Comparison of ENCODE assay signal across 26 mouse cellular contexts in the genomic region with DNA sequence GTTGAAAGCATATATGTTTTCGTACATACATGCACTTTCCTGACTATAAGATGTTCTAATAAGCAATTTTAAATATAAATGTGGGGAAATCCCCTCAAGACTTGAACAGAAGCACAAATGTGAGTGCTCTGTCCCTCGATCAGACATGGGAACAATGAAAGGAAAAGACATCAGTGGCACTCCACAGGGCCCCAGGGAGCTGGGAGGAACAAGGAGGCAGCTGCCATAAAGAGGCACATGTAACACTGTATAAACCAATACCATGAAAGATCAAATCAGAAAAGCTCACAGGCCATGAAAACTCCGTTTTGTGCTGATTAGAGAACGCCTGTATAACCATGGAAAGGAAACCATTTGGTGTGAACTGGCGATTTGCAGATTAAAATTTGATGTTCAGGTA.
DNase-seq lines count a peak whose midpoint lies in the region; ATAC-seq lines count a peak whose summit lies in the region.
"Had no signal": no experiment of that assay in that cellular context is flagged by ENCODE, and none has a peak within 500 bp of the region (broad histone marks: within the 10 kb centered on the region; RNA-seq: fewer than 3 reads in every experiment).

No protein-coding gene starts in this region.

- peak overlapping the region; percentile 30; the same call in 1 of the 2 replicates for H3K27ac ChIP-seq in hindbrain, embryonic 11.5 days (ENCODE audit: low read depth, low read length)
- no peak overlapping the region for H3K27ac ChIP-seq in hindbrain, embryonic 14.5 days
- H3K27ac ChIP-seq in midbrain, embryonic 12.5 days (replicated peaks), result peak overlapping the region; percentile 39
- no peak overlapping the region for H3K27ac ChIP-seq in midbrain, embryonic 10.5 days (replicated peaks)
- peak overlapping the region; percentile 41; the same call in 1 of the 2 replicates for H3K27ac ChIP-seq in midbrain, embryonic 14.5 days (replicated peaks; ENCODE audit: low read depth, low read length)
- H3K27ac ChIP-seq: embryonic facial prominence, embryonic 10.5 days; embryonic facial prominence, embryonic 15.5 days; forebrain, embryonic 13.5 days; hindbrain, embryonic 15.5 days; intestine, embryonic 15.5 days; kidney, postnatal 0 days; limb, embryonic 10.5 days; limb, embryonic 15.5 days; liver, embryonic 13.5 days; macrophage had no signal

- peak; percentile 15 for DNase-seq in hindbrain, embryonic 11.5 days (ENCODE audit: low spot score)
- DNase-seq in hindbrain, embryonic 14.5 days (ENCODE audit: low spot score), result no peak
- DNase-seq in midbrain, embryonic 10.5 days (ENCODE audit: low spot score), result no peak
- peak; percentile 50 for DNase-seq in midbrain, embryonic 14.5 days
- DNase-seq in retina, postnatal 1 day, result peak; percentile 41
- DNase-seq in right cerebral cortex, postnatal 36 days (ENCODE audit: low spot score in 2 of 2), result no peak
- DNase-seq: adrenal gland, postnatal 14 days; cerebellum, adult 2 months; cerebellum, postnatal 25 days; gastrocnemius, postnatal 14 days; kidney, adult 8-10 months; kidney, postnatal 4 days; liver, embryonic 13.5 days; lung, adult 18-20 months; thymus, adult 2 months had no signal

- H3K36me3 ChIP-seq in hindbrain, embryonic 11.5 days (ENCODE audit: control insufficient read depth, insufficient read depth, low read length), result no peaks in the 10 kb centered on the region
- H3K36me3 ChIP-seq in hindbrain, embryonic 14.5 days (replicated peaks; ENCODE audit: control insufficient read depth, insufficient read depth), result no peaks in the 10 kb centered on the region
- H3K36me3 ChIP-seq in midbrain, embryonic 12.5 days, result no peaks in the 10 kb centered on the region
- H3K36me3 ChIP-seq in midbrain, embryonic 10.5 days, result no peaks in the 10 kb centered on the region
- no peaks in the 10 kb centered on the region for H3K36me3 ChIP-seq in midbrain, embryonic 14.5 days (ENCODE audit: control insufficient read depth, insufficient read depth, low read length)
- H3K36me3 ChIP-seq: embryonic facial prominence, embryonic 10.5 days; embryonic facial prominence, embryonic 15.5 days; hindbrain, embryonic 15.5 days; intestine, embryonic 15.5 days; limb, embryonic 10.5 days; limb, embryonic 15.5 days; liver, embryonic 13.5 days had no signal

- H3K4me3 ChIP-seq in hindbrain, embryonic 11.5 days (ENCODE audit: low read depth, low read length), result no peak overlapping the region
- no peak overlapping the region for H3K4me3 ChIP-seq in hindbrain, embryonic 14.5 days (replicated peaks; ENCODE audit: low read length)
- H3K4me3 ChIP-seq in midbrain, embryonic 12.5 days, result no peak overlapping the region
- no peak overlapping the region for H3K4me3 ChIP-seq in midbrain, embryonic 10.5 days
- H3K4me3 ChIP-seq in midbrain, embryonic 14.5 days (replicated peaks; ENCODE audit: low read depth, low read length), result no peak overlapping the region
- H3K4me3 ChIP-seq: embryonic facial prominence, embryonic 10.5 days; embryonic facial prominence, embryonic 15.5 days; forebrain, embryonic 13.5 days; hindbrain, embryonic 15.5 days; intestine, embryonic 15.5 days; limb, embryonic 10.5 days; limb, embryonic 15.5 days; liver, embryonic 13.5 days had no signal

- whole genome bisulfite sequencing in hindbrain, embryonic 11.5 days, result 63% methylated on average over 5 of the region's 5 CpGs
- WGBS in hindbrain, embryonic 14.5 days, result 42% methylated on average over 5 of the region's 5 CpGs
- 51% methylated on average over 5 of the region's 5 CpGs for WGBS in midbrain, embryonic 12.5 days
- WGBS in midbrain, embryonic 10.5 days, result 72% methylated on average over 5 of the region's 5 CpGs
- 46% methylated on average over 5 of the region's 5 CpGs for WGBS in midbrain, embryonic 14.5 days

- H3K9me3 ChIP-seq in hindbrain, embryonic 11.5 days (ENCODE audit: control insufficient read depth, low read length), result no peaks in the 10 kb centered on the region
- H3K9me3 ChIP-seq in hindbrain, embryonic 14.5 days (ENCODE audit: control insufficient read depth, low read length), result no peaks in the 10 kb centered on the region
- no peaks in the 10 kb centered on the region for H3K9me3 ChIP-seq in midbrain, embryonic 12.5 days
- no peaks in the 10 kb centered on the region for H3K9me3 ChIP-seq in midbrain, embryonic 10.5 days (replicated peaks)
- H3K9me3 ChIP-seq in midbrain, embryonic 14.5 days (ENCODE audit: control insufficient read depth, low read length), result no peaks in the 10 kb centered on the region
- H3K9me3 ChIP-seq: embryonic facial prominence, embryonic 10.5 days; embryonic facial prominence, embryonic 15.5 days; forebrain, embryonic 13.5 days; hindbrain, embryonic 15.5 days; intestine, embryonic 15.5 days; limb, embryonic 10.5 days; limb, embryonic 15.5 days; liver, embryonic 13.5 days had no signal

- H3K9ac ChIP-seq in hindbrain, embryonic 11.5 days (ENCODE audit: low read depth, low read length), result no peak overlapping the region
- no peak overlapping the region for H3K9ac ChIP-seq in hindbrain, embryonic 14.5 days
- no peak overlapping the region for H3K9ac ChIP-seq in midbrain, embryonic 12.5 days (replicated peaks)
- no peak overlapping the region for H3K9ac ChIP-seq in midbrain, embryonic 14.5 days (replicated peaks; ENCODE audit: low read length)
- H3K9ac ChIP-seq: embryonic facial prominence, embryonic 15.5 days; forebrain, embryonic 13.5 days; hindbrain, embryonic 15.5 days; intestine, embryonic 15.5 days; limb, embryonic 15.5 days; liver, embryonic 13.5 days had no signal

- peak; percentile 57; the same call in 1 of the 2 replicates for ATAC-seq in hindbrain, embryonic 11.5 days (ENCODE audit: low FRiP score)
- no peak for ATAC-seq in hindbrain, embryonic 14.5 days (ENCODE audit: low FRiP score)
- ATAC-seq in midbrain, embryonic 12.5 days (ENCODE audit: low FRiP score, low read depth), result peak; percentile 68; the same call in 1 of the 2 replicates
- ATAC-seq in midbrain, embryonic 14.5 days (ENCODE audit: low FRiP score, low TSS enrichment), result no peak; the same call in 1 of the 2 replicates
- ATAC-seq: forebrain, embryonic 13.5 days; intestine, embryonic 15.5 days; lung, postnatal 0 days had no signal

- no peak overlapping the region for H3K4me2 ChIP-seq in hindbrain, embryonic 11.5 days (replicated peaks; ENCODE audit: low read depth, low read length)
- no peak overlapping the region for H3K4me2 ChIP-seq in hindbrain, embryonic 14.5 days (replicated peaks)
- no peak overlapping the region for H3K4me2 ChIP-seq in midbrain, embryonic 12.5 days (replicated peaks)
- H3K4me2 ChIP-seq in midbrain, embryonic 14.5 days (ENCODE audit: low read length), result no peak overlapping the region
- H3K4me2 ChIP-seq: embryonic facial prominence, embryonic 15.5 days; forebrain, embryonic 13.5 days; hindbrain, embryonic 15.5 days; intestine, embryonic 15.5 days; limb, embryonic 15.5 days; liver, embryonic 13.5 days had no signal

- no peaks in the 10 kb centered on the region for H3K27me3 ChIP-seq in hindbrain, embryonic 11.5 days (ENCODE audit: control insufficient read depth, insufficient read depth, low read length)
- H3K27me3 ChIP-seq in hindbrain, embryonic 14.5 days (ENCODE audit: control insufficient read depth, insufficient read depth, low read length), result no peaks in the 10 kb centered on the region
- no peaks in the 10 kb centered on the region for H3K27me3 ChIP-seq in midbrain, embryonic 12.5 days
- no peaks in the 10 kb centered on the region for H3K27me3 ChIP-seq in midbrain, embryonic 10.5 days (ENCODE audit: low read depth, poor library complexity, severe bottlenecking)
- H3K27me3 ChIP-seq in midbrain, embryonic 14.5 days (ENCODE audit: control insufficient read depth, insufficient read depth, low read length), result no peaks in the 10 kb centered on the region
- H3K27me3 ChIP-seq: embryonic facial prominence, embryonic 15.5 days; forebrain, embryonic 13.5 days; hindbrain, embryonic 15.5 days; intestine, embryonic 15.5 days; limb, embryonic 15.5 days; liver, embryonic 13.5 days had no signal

- no peaks in the 10 kb centered on the region for H3K4me1 ChIP-seq in hindbrain, embryonic 11.5 days (replicated peaks; ENCODE audit: control insufficient read depth, insufficient read depth, low read length)
- H3K4me1 ChIP-seq in hindbrain, embryonic 14.5 days (replicated peaks; ENCODE audit: control insufficient read depth, insufficient read depth, low read length), result peaks cover 10% of the 10 kb centered on the region; the same call in 1 of the 2 replicates
- H3K4me1 ChIP-seq in midbrain, embryonic 12.5 days, result no peaks in the 10 kb centered on the region
- H3K4me1 ChIP-seq in midbrain, embryonic 10.5 days, result no peaks in the 10 kb centered on the region
- no peaks in the 10 kb centered on the region; the same call in 1 of the 2 replicates for H3K4me1 ChIP-seq in midbrain, embryonic 14.5 days (ENCODE audit: control insufficient read depth, insufficient read depth, low read length)
- H3K4me1 ChIP-seq: embryonic facial prominence, embryonic 10.5 days; embryonic facial prominence, embryonic 15.5 days; forebrain, embryonic 13.5 days; intestine, embryonic 15.5 days; limb, embryonic 10.5 days; limb, embryonic 15.5 days; liver, embryonic 13.5 days had no signal

Comparison
In these comparisons a context has a peak if more than half of its experiments do, and no peak if none do; other contexts are left out.
1. ATAC-seq: peak in hindbrain, embryonic 11.5 days (single experiment) and midbrain, embryonic 12.5 days (single experiment); none in hindbrain, embryonic 14.5 days (single experiment) and midbrain, embryonic 14.5 days (single experiment).
2. DNase-seq: peak in hindbrain, embryonic 11.5 days (single experiment), midbrain, embryonic 14.5 days (single experiment) and retina, postnatal 1 day (single experiment); none in hindbrain, embryonic 14.5 days (single experiment), midbrain, embryonic 10.5 days (single experiment) and right cerebral cortex, postnatal 36 days (0 of 2).
3. H3K27ac ChIP-seq: peak in hindbrain, embryonic 11.5 days (single experiment), midbrain, embryonic 12.5 days (single experiment) and midbrain, embryonic 14.5 days (single experiment); none in hindbrain, embryonic 14.5 days (single experiment) and midbrain, embryonic 10.5 days (single experiment).